Mouse (Mus musculus): Measurements from ENCODE around the gene Slc4a2. TPM values are rescaled to one million over a fixed set of nuclear protein-coding genes. Genes with fewer than 3 reads are reported as not detected.

Gene Slc4a2
- polyA plus RNA-seq, 1 experiment = 14.7 TPM

DNA sequence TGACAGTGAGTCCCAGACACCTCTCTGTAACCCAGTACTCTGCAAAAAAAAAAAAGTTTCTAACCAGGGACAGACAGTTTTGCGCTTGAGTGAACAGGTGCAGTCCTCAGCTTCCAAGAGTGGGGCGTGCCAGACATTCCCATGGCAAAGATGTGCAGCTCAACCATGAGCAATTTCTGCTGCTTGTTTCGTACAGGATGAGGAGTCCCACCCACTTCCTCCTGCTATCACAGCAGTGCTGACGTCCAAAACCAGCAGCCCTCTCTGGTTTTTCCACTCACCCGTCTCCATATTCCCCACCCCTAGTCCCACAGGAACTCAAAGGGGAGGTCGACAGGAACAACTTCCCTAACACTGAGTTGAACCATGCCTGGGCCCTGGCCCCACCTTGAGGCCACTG, 39.2 kb upstream of the Slc4a2 start:
- H3K4me1 ChIP-seq = peaks cover 74% of the 10 kb centered on the region
- peaks cover 13% of the 10 kb centered on the region for H3K36me3 ChIP-seq (replicated peaks; ENCODE audit: low read length)
- TF ChIP-seq GATA1 (IDR thresholded peaks at IDR 0.05; ENCODE audit: borderline replicate concordance, low read length) (no peak), FLI1 (IDR thresholded peaks at IDR 0.05; ENCODE audit: low read length) (no peak)
- H3K27me3 ChIP-seq (replicated peaks) = peaks cover 84% of the 10 kb centered on the region
- H3K9me3 ChIP-seq = no peaks in the 10 kb centered on the region
- peak overlapping the region; percentile 24 for H3K4me3 ChIP-seq (replicated peaks)

DNA sequence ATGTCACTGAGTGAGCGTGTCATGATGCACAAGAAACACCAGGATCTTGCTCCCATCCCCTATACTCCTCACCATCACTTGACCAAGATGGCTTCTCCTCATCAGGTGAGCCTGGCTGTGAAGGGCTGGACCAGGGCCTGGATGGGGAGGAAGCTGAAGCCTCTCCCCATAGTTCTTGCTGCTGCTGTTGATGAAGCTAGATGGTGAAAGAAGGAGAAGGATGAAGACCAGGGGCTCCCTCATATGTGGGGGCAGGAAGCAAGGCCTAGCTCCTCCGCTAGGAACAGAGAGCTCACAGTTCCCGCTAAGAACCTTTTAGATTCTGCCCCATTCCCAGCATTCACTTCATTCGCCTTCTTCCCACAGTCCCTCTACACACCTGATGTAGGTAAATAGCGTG, 38.3 kb upstream of the Slc4a2 start:
- peaks cover 78% of the 10 kb centered on the region for H3K4me1 ChIP-seq
- TF ChIP-seq GATA1 (IDR thresholded peaks at IDR 0.05; ENCODE audit: borderline replicate concordance, low read length) (no peak), FLI1 (IDR thresholded peaks at IDR 0.05; ENCODE audit: low read length) (no peak)
- H3K36me3 ChIP-seq (replicated peaks; ENCODE audit: low read length) = peaks cover 13% of the 10 kb centered on the region
- no peak overlapping the region for H3K4me3 ChIP-seq (replicated peaks)
- no peaks in the 10 kb centered on the region for H3K9me3 ChIP-seq
- peaks cover 74% of the 10 kb centered on the region for H3K27me3 ChIP-seq (replicated peaks)

DNA sequence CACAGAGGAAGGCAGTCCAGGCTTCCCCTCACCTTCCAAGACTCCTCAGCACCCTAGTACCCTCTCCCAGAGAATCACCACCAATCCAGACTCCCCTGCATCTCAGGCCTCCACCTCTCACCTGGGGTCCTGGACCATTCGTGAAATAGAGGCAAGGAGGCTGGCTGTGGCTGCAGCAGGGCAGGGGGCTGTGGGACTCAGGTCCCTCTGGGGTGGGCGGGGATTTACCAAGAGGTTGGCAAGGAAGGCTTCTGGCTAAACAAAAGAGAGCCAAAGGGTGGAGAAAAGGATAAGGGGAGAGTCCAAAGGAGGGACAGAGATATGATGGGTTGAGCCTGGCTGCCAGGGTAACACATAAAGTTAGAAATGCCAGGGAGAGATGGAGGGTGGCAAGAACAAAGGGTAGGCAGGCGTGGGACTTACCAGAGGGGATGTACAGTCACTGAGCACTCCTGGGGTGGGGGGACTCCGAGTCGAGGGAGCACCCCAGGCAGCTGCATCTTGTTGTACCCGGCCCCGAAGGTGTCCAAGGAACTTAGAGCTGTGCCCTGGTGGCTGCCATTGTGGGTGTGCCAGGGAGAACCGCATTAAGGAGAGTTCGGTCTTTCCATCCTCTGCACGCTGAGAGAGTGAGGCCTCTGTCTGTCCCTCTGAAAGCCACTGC, 37.6 kb upstream of the Slc4a2 start:
- Histone ChIP-seq H3K27me3 (replicated peaks) (peaks cover 68% of the 10 kb centered on the region), H3K4me3 (replicated peaks) (no peak overlapping the region), H3K9me3 (no peaks in the 10 kb centered on the region), H3K36me3 (replicated peaks; ENCODE audit: low read length) (peaks cover 13% of the 10 kb centered on the region), H3K4me1 (peaks cover 76% of the 10 kb centered on the region)
- TF ChIP-seq FLI1 (IDR thresholded peaks at IDR 0.05; ENCODE audit: low read length) (no peak), GATA1 (IDR thresholded peaks at IDR 0.05; ENCODE audit: borderline replicate concordance, low read length) (no peak)

DNA sequence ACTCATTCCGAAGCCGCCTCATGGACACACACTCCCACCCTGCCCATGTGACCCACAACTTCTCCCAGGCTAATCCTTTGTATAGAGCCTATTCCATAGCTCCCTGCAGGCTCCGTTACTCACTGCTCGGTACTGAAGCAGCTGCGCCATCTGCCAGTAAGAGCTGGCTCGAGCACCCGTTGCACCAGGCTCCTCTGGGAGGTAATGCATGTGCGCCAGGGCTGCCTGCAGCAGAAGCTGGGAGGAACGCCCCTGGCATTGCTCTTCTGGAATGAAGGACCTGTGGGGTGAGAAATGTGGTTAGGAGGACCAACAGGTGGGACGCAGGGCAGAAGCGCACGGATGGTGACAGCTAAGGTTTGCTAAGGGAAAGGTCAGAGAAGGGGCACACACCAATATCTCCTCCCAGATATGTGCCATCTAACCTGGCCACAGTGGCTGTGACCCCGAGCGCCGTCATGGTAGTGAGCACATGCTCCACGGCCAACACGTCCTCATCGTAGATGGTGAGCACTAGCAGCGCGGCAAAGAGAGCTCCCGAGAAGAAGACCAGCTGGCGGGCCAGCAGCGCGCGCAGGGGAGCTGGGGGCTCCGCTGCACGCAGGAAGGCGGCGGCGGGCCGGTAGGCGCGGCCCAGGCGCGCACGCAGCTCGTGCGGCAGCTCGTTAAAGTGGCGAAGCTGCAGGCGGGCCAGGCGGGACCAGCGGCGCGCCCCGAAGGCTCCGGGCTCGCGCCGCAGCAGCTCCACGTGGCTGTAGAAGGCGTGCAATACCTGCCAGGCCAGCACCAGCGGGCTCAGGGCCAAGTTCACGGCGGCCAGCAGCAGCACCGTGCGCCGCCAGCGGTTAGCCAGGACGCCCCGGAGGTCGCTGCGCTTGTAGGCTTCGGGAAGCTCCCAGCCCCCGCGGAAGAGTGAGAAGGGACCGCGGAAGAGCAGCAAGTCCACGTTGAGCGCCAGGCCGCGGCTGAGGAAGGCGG, 36.1 kb upstream of the Slc4a2 start:
- peak overlapping the region; percentile 93 for H3K4me3 ChIP-seq (replicated peaks)
- no peak for TF ChIP-seq GATA1 (IDR thresholded peaks at IDR 0.05; ENCODE audit: borderline replicate concordance, low read length)
- no peak for TF ChIP-seq FLI1 (IDR thresholded peaks at IDR 0.05; ENCODE audit: low read length)
- H3K9me3 ChIP-seq = no peaks in the 10 kb centered on the region
- H3K27me3 ChIP-seq (replicated peaks) = peaks cover 53% of the 10 kb centered on the region
- H3K36me3 ChIP-seq (replicated peaks; ENCODE audit: low read length) = peaks cover 13% of the 10 kb centered on the region
- H3K4me1 ChIP-seq = peaks cover 76% of the 10 kb centered on the region

DNA sequence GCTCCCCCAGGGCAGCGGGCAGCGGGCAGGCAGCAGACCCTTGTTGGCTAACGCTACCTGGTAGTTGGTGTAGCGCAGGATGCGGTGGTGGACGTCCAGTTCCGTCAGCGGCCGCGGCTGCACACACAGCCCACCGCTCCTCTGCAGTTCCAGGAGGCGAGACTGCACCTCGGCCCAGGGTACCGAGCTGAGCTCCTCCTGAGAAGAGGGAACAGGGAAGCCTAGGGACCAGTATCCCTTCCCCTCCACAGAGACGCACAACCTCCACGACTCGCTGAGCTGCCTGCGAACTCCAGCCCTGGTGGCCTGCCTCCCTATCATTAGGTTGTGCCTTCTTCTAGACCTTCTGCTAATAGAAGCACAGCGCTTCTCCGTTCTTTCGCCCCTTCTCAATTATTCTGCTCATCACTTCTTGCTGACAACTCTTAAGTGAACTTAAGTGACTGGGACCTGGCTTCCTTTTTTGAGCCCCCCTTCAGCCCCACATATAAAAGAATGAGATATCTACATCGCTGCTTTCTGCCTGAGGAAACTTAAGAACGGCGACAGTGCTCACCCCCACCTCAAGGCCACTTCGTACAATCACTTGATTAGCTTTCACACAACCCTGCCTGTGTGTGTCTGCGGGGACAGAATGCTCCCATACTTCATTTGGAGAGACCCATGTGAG, 35.3 kb upstream of the Slc4a2 start:
- Histone ChIP-seq H3K4me1 (peaks cover 78% of the 10 kb centered on the region), H3K36me3 (replicated peaks; ENCODE audit: low read length) (peaks cover 13% of the 10 kb centered on the region), H3K27me3 (replicated peaks) (peaks cover 45% of the 10 kb centered on the region), H3K4me3 (replicated peaks) (peak overlapping the region; percentile 93), H3K9me3 (no peaks in the 10 kb centered on the region)
- TF ChIP-seq FLI1 (IDR thresholded peaks at IDR 0.05; ENCODE audit: low read length) = no peak
- TF ChIP-seq GATA1 (IDR thresholded peaks at IDR 0.05; ENCODE audit: borderline replicate concordance, low read length) = no peak

DNA sequence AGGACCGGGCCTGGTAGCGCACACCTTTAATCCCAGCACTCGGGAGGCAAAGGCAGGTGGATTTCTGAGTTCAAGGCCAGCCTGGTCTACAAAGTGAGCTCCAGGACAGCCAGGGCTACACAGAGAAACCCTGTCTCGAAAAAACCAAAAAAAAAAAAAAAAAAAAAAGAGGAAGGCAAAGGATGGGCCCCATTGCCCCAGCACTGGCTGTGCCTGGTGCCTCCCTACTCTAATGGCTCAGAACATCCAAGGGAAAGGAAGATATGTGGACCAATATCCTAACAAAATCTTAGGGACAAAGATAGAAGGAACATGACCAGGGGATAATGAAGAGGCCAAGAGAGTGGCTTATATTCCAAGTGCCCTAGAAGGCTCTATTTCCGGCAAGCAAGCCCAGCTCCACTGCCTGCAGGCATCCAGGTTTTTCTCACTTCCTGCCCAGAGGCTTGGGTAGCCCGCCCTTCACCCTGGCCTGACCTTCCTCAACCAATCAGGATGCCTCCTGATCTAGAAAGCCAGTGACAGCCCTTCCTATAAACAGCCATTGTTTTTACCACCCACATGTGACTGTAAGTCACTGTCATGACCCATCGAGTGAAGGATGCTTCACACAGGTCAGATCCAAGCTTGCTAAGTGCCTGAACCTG, 34.5 kb upstream of the Slc4a2 start:
- Histone ChIP-seq H3K4me3 (replicated peaks) (peak overlapping the region; percentile 93), H3K36me3 (replicated peaks; ENCODE audit: low read length) (peaks cover 13% of the 10 kb centered on the region), H3K27me3 (replicated peaks) (peaks cover 41% of the 10 kb centered on the region), H3K9me3 (no peaks in the 10 kb centered on the region), H3K4me1 (peaks cover 78% of the 10 kb centered on the region)
- TF ChIP-seq GATA1 (IDR thresholded peaks at IDR 0.05; ENCODE audit: borderline replicate concordance, low read length) (no peak), FLI1 (IDR thresholded peaks at IDR 0.05; ENCODE audit: low read length) (no peak)

DNA sequence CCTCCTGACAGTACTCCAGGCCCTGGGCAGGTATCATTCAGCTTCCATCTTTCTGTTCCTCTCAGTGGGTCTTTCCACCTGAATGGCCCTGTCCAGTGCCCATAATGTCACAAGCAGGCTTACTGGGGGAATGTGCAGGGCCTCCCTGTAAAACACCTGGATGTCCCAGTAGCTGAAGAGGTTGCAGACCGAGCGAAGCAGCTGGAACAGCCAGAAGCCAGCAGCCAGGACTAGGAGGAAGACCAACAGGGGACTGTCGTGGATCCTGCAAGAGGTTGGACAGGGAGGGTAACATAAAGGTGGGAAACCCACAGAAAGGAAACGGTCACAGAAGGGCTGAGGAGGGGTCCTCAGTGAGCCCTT, 34.0 kb upstream of the Slc4a2 start:
- Histone ChIP-seq H3K9me3 (no peaks in the 10 kb centered on the region), H3K4me3 (replicated peaks) (peak overlapping the region; percentile 80), H3K36me3 (replicated peaks; ENCODE audit: low read length) (peaks cover 13% of the 10 kb centered on the region), H3K4me1 (peaks cover 76% of the 10 kb centered on the region), H3K27me3 (replicated peaks) (peaks cover 38% of the 10 kb centered on the region)
- no peak for TF ChIP-seq GATA1 (IDR thresholded peaks at IDR 0.05; ENCODE audit: borderline replicate concordance, low read length)
- no peak for TF ChIP-seq FLI1 (IDR thresholded peaks at IDR 0.05; ENCODE audit: low read length)

DNA sequence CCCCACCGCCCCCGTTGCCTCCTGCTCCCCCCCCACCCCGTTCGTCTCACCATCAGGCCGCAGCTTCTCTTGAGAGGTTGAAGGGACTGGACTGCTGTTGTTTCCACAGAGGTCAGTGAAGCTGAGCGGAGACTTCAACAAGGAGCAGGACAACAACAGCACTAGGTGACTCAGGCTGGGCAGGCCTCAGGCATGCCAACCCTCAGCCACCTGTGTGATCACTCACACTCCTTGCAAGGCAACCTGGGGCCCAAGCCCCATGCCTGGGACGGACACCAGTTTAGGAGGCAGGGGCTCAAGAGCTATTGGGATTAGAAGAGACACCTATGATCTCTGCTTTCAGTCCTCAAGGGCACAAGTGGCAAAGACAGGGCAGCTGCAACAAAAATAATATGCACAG, 31.8 kb upstream of the Slc4a2 start, which contains the start of gene Atg9b:
TSS of gene Atg9b (minus strand) at position 280 of the 400 bp plus-strand sequence.
- Histone ChIP-seq H3K4me1 (peaks cover 66% of the 10 kb centered on the region), H3K4me3 (replicated peaks) (no peak within 1 kb of the TSS)
- no peak for TF ChIP-seq FLI1 (IDR thresholded peaks at IDR 0.05; ENCODE audit: low read length)
- no peak for TF ChIP-seq GATA1 (IDR thresholded peaks at IDR 0.05; ENCODE audit: borderline replicate concordance, low read length)

DNA sequence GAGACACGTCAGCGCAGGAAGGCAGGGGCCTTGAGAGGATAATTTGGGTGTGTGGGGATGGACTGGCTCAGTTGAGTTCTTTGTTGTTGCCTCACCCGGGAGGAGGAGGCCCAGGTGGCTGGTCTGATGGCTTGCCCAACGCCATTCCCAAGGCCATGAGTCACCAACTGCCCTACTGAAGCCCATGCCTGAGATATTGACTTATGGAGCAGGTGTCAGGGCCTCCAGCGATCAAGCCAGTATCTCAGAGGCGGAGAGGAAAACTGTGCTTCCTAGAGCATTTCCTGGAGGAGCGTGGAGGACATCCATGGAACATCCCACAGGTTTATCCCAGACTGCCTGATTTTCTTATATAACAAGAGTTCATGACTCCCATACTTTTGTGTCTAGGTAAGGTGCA, 30.9 kb upstream of the Slc4a2 start:
- no peaks in the 10 kb centered on the region for H3K9me3 ChIP-seq
- H3K36me3 ChIP-seq (replicated peaks; ENCODE audit: low read length) = no peaks in the 10 kb centered on the region
- TF ChIP-seq FLI1 (IDR thresholded peaks at IDR 0.05; ENCODE audit: low read length) (no peak), GATA1 (IDR thresholded peaks at IDR 0.05; ENCODE audit: borderline replicate concordance, low read length) (no peak)
- H3K4me3 ChIP-seq (replicated peaks) = no peak overlapping the region
- H3K27me3 ChIP-seq (replicated peaks) = peaks cover 11% of the 10 kb centered on the region
- H3K4me1 ChIP-seq = peaks cover 57% of the 10 kb centered on the region

More for the DNA sequence above, 31.8 kb upstream of the Slc4a2 start, which contains the start of gene Atg9b:
- Histone ChIP-seq H3K27me3 (replicated peaks) (peaks cover 19% of the 10 kb centered on the region), H3K9me3 (no peaks in the 10 kb centered on the region), H3K36me3 (replicated peaks; ENCODE audit: low read length) (no peaks in the 10 kb centered on the region)
